Mouse (Mus musculus) right cerebral cortex, postnatal 10 days (tissue): Measurements from ENCODE around the gene Cyb561d2.

ENCODE experiments used
- DNase-seq, 2 experiments: peaks; one replicate each; pipeline ENCODE4 v3.0.0; 2021; ENCODE audit warnings: low spot score in 2 of 2

The Cyb561d2 gene

GRCm38 (mm10) chr9:107550491-107551116, 8.6 kb upstream of the Cyb561d2 start:
- no peak for DNase-seq

GRCm38 (mm10) chr9:107549297-107550074, 7.5 kb upstream of the Cyb561d2 start:
- DNase-seq, result no peak

- DNase-seq, result no peak
Observed at GRCm38 (mm10) chr9:107548820-107549219, 6.8 kb upstream of the Cyb561d2 start.

- no peak for DNase-seq
Observed at GRCm38 (mm10) chr9:107547957-107548356, 6.0 kb upstream of the Cyb561d2 start.

GRCm38 (mm10) chr9:107547026-107547425, 5.0 kb upstream of the Cyb561d2 start, which contains the start of gene Zmynd10:
Gene Zmynd10 (plus strand): TSS chr9:107547298.
- peak; percentile 94 for DNase-seq

- DNase-seq, result peak in 1 of 2 experiments; percentile 78
Observed at GRCm38 (mm10) chr9:107545602-107546001, 3.6 kb upstream of the Cyb561d2 start.

GRCm38 (mm10) chr9:107545199-107545598, 3.2 kb upstream of the Cyb561d2 start:
- DNase-seq, result no peak

GRCm38 (mm10) chr9:107544729-107545128, 2.7 kb upstream of the Cyb561d2 start:
- no peak for DNase-seq

- no peak for DNase-seq
Observed at GRCm38 (mm10) chr9:107544196-107544700, 2.3 kb upstream of the Cyb561d2 start.

GRCm38 (mm10) chr9:107543299-107543698, 1.3 kb upstream of the Cyb561d2 start:
- DNase-seq, result no peak

GRCm38 (mm10) chr9:107542721-107543120, 728 bp upstream of the Cyb561d2 start:
- no peak for DNase-seq

GRCm38 (mm10) chr9:107542352-107542686, 326 bp upstream of the Cyb561d2 start:
- no peak for DNase-seq

GRCm38 (mm10) chr9:107541005-107541404, 988 bp downstream of the Cyb561d2 start:
- no peak for DNase-seq

GRCm38 (mm10) chr9:107540420-107540819, 1.6 kb downstream of the Cyb561d2 start:
- DNase-seq, result no peak

- no peak for DNase-seq
Observed at GRCm38 (mm10) chr9:107539940-107540339, 2.1 kb downstream of the Cyb561d2 start.

- no peak for DNase-seq
Observed at GRCm38 (mm10) chr9:107538711-107539110, 3.3 kb downstream of the Cyb561d2 start.

- peak; percentile 73 to 76 for DNase-seq
Observed at GRCm38 (mm10) chr9:107538231-107538630, 3.8 kb downstream of the Cyb561d2 start.

- DNase-seq, result no peak
Observed at GRCm38 (mm10) chr9:107534408-107535202, 7.4 kb downstream of the Cyb561d2 start.

- peak; percentile 96 to 98 for DNase-seq
Observed at GRCm38 (mm10) chr9:107533791-107534407, 8.1 kb downstream of the Cyb561d2 start, which contains the start of gene Tmem115. Gene Tmem115 (plus strand): TSS chr9:107533945.

GRCm38 (mm10) chr9:107526198-107527026, 15.6 kb downstream of the Cyb561d2 start:
- DNase-seq, result peak; percentile 87 to 88

- no peak for DNase-seq
Observed at GRCm38 (mm10) chr9:107522400-107522711, 19.6 kb downstream of the Cyb561d2 start.
